Comparison of ENCODE assay signal across 13 mouse cellular contexts in the genomic region with DNA sequence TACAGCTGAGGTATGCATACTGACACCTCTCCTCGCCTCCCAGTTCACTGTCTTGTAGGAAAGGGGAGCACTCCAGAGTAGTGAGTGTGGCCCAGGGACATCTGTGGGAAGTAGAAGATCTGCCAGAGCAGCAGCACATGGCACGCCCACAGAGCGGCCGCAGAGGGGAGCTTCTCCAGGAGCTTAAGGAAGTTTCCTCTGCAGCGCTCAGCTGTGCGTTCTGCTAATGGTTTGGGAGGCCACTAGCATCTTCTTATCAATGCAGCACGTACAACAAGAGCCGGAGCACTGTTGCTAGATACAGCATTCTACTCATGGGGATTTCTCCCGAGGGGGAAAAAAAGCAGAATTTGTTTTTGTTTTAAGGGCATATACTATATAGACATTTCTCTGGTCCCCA.
DNase-seq lines count a peak whose midpoint lies in the region; ATAC-seq and TF ChIP-seq lines count a peak whose summit lies in the region.
"Had no signal": no experiment of that assay in that cellular context is flagged by ENCODE, and none has a peak within 500 bp of the region (broad histone marks: within the 10 kb centered on the region; RNA-seq: fewer than 3 reads in every experiment).

No protein-coding gene starts in this region.

- peak; percentile 53 for DNase-seq in forebrain, embryonic 11.5 days (ENCODE audit: low spot score)
- no peak for DNase-seq in forebrain, postnatal 0 days
- DNase-seq in MEL-GATA-1-ER (ENCODE audit: extremely low read depth, low read depth), result peak; percentile 81
- no peak for DNase-seq in layer of hippocampus, adult 2 months (ENCODE audit: low spot score in 2 of 2)
- no peak for DNase-seq in kidney, postnatal 25 days
- DNase-seq: cerebellum, adult 2 months; lung, adult 18-20 months had no signal

- no peak overlapping the region for H3K27ac ChIP-seq in forebrain, embryonic 11.5 days (ENCODE audit: low read depth, low read length)
- H3K27ac ChIP-seq in forebrain, postnatal 0 days (ENCODE audit: low read depth, low read length), result no peak overlapping the region
- H3K27ac ChIP-seq in midbrain, embryonic 13.5 days, result no peak overlapping the region
- H3K27ac ChIP-seq in midbrain, embryonic 16.5 days (ENCODE audit: low read length), result no peak overlapping the region
- no peak overlapping the region for H3K27ac ChIP-seq in liver, embryonic 12.5 days
- H3K27ac ChIP-seq in layer of hippocampus, adult 2 months, result no peak overlapping the region
- H3K27ac ChIP-seq: embryonic facial prominence, embryonic 13.5 days; hindbrain, embryonic 15.5 days; left cerebral cortex, adult 2 months had no signal

- no peak overlapping the region for H3K4me3 ChIP-seq in forebrain, embryonic 11.5 days (ENCODE audit: low read depth, low read length)
- H3K4me3 ChIP-seq in forebrain, postnatal 0 days (ENCODE audit: low read depth, low read length), result no peak overlapping the region
- H3K4me3 ChIP-seq in midbrain, embryonic 13.5 days (replicated peaks), result no peak overlapping the region
- H3K4me3 ChIP-seq in midbrain, embryonic 16.5 days (ENCODE audit: low read depth, low read length), result no peak overlapping the region
- no peak overlapping the region for H3K4me3 ChIP-seq in liver, embryonic 12.5 days
- H3K4me3 ChIP-seq in layer of hippocampus, adult 2 months, result no peak overlapping the region
- H3K4me3 ChIP-seq: embryonic facial prominence, embryonic 13.5 days; hindbrain, embryonic 15.5 days; left cerebral cortex, adult 2 months had no signal

- no peak overlapping the region for H3K4me2 ChIP-seq in forebrain, embryonic 11.5 days (ENCODE audit: low read depth, low read length, severe bottlenecking)
- no peak overlapping the region for H3K4me2 ChIP-seq in forebrain, postnatal 0 days (ENCODE audit: low read depth)
- H3K4me2 ChIP-seq in midbrain, embryonic 13.5 days (replicated peaks), result no peak overlapping the region
- H3K4me2 ChIP-seq in midbrain, embryonic 16.5 days (ENCODE audit: low read length), result no peak overlapping the region
- H3K4me2 ChIP-seq in liver, embryonic 12.5 days, result peak overlapping the region; percentile 35
- H3K4me2 ChIP-seq: embryonic facial prominence, embryonic 13.5 days; hindbrain, embryonic 15.5 days had no signal

- H3K4me1 ChIP-seq in forebrain, embryonic 11.5 days (replicated peaks; ENCODE audit: control insufficient read depth, insufficient read depth, low read length), result peaks cover 10% of the 10 kb centered on the region; the same call in 1 of the 2 replicates
- peaks cover 3% of the 10 kb centered on the region; the same call in 1 of the 2 replicates for H3K4me1 ChIP-seq in forebrain, postnatal 0 days (ENCODE audit: insufficient read depth)
- H3K4me1 ChIP-seq in midbrain, embryonic 13.5 days (replicated peaks), result peaks cover 27% of the 10 kb centered on the region
- peaks cover 8% of the 10 kb centered on the region; the same call in 1 of the 2 replicates for H3K4me1 ChIP-seq in midbrain, embryonic 16.5 days (ENCODE audit: control insufficient read depth, insufficient read depth, low read length)
- peaks cover 32% of the 10 kb centered on the region for H3K4me1 ChIP-seq in liver, embryonic 12.5 days

- H3K27me3 ChIP-seq in forebrain, embryonic 11.5 days (ENCODE audit: control insufficient read depth, insufficient read depth, low read length), result peaks cover 31% of the 10 kb centered on the region
- peaks cover 48% of the 10 kb centered on the region for H3K27me3 ChIP-seq in forebrain, postnatal 0 days (ENCODE audit: insufficient read depth, low read length)
- H3K27me3 ChIP-seq in midbrain, embryonic 13.5 days, result peaks cover 17% of the 10 kb centered on the region; the same call in 1 of the 2 replicates
- H3K27me3 ChIP-seq in midbrain, embryonic 16.5 days (ENCODE audit: control insufficient read depth, insufficient read depth, low read depth, low read length), result no peaks in the 10 kb centered on the region
- H3K27me3 ChIP-seq in liver, embryonic 12.5 days (replicated peaks), result no peaks in the 10 kb centered on the region

- ATAC-seq in forebrain, embryonic 11.5 days (replicated peaks; ENCODE audit: low FRiP score), result no peak
- no peak for ATAC-seq in forebrain, postnatal 0 days
- ATAC-seq in midbrain, embryonic 13.5 days, result no peak
- ATAC-seq in midbrain, embryonic 16.5 days, result no peak
- peak; percentile 60 for ATAC-seq in liver, embryonic 12.5 days

- 33% methylated on average over 9 of the region's 9 CpGs for WGBS in forebrain, embryonic 11.5 days
- WGBS in forebrain, postnatal 0 days, result 29% methylated on average over 9 of the region's 9 CpGs
- WGBS in midbrain, embryonic 13.5 days, result 34% methylated on average over 9 of the region's 9 CpGs
- 37% methylated on average over 9 of the region's 9 CpGs for WGBS in midbrain, embryonic 16.5 days
- WGBS in liver, embryonic 12.5 days (ENCODE audit: insufficient replicate concordance), result 6% methylated on average over 9 of the region's 9 CpGs

- TF ChIP-seq CTCF in forebrain, postnatal 0 days (IDR thresholded peaks at IDR 0.05; ENCODE audit: low read depth), result no peak
- TF ChIP-seq CTCF in layer of hippocampus, adult 2 months (conservative IDR thresholded peaks at IDR 0.05), result no peak

- no peaks in the 10 kb centered on the region for H3K9me3 ChIP-seq in forebrain, embryonic 11.5 days (ENCODE audit: control insufficient read depth, low read length)
- H3K9me3 ChIP-seq in forebrain, postnatal 0 days (ENCODE audit: low read length), result no peaks in the 10 kb centered on the region
- H3K9me3 ChIP-seq in midbrain, embryonic 13.5 days, result no peaks in the 10 kb centered on the region
- H3K9me3 ChIP-seq in midbrain, embryonic 16.5 days (replicated peaks; ENCODE audit: control insufficient read depth, low read length, poor library complexity, severe bottlenecking), result no peaks in the 10 kb centered on the region
- no peaks in the 10 kb centered on the region for H3K9me3 ChIP-seq in liver, embryonic 12.5 days (replicated peaks)
- H3K9me3 ChIP-seq: embryonic facial prominence, embryonic 13.5 days; hindbrain, embryonic 15.5 days had no signal

- H3K36me3 ChIP-seq in forebrain, embryonic 11.5 days (ENCODE audit: control insufficient read depth, insufficient read depth, low read length), result no peaks in the 10 kb centered on the region
- no peaks in the 10 kb centered on the region for H3K36me3 ChIP-seq in forebrain, postnatal 0 days (ENCODE audit: insufficient read depth)
- no peaks in the 10 kb centered on the region for H3K36me3 ChIP-seq in midbrain, embryonic 13.5 days
- no peaks in the 10 kb centered on the region for H3K36me3 ChIP-seq in midbrain, embryonic 16.5 days (ENCODE audit: control insufficient read depth, insufficient read depth, low read length)
- no peaks in the 10 kb centered on the region for H3K36me3 ChIP-seq in liver, embryonic 12.5 days
- H3K36me3 ChIP-seq: embryonic facial prominence, embryonic 13.5 days; hindbrain, embryonic 15.5 days had no signal

- H3K9ac ChIP-seq in forebrain, embryonic 11.5 days (ENCODE audit: low read length), result no peak overlapping the region
- no peak overlapping the region for H3K9ac ChIP-seq in forebrain, postnatal 0 days
- 0 out of 2 replicates have a peak overlapping the region, but pooled peaks have one; percentile 36 for H3K9ac ChIP-seq in midbrain, embryonic 13.5 days (replicated peaks)
- H3K9ac ChIP-seq in midbrain, embryonic 16.5 days (ENCODE audit: low read depth, low read length), result no peak overlapping the region
- no peak overlapping the region for H3K9ac ChIP-seq in liver, embryonic 12.5 days
- H3K9ac ChIP-seq: embryonic facial prominence, embryonic 13.5 days; hindbrain, embryonic 15.5 days had no signal

Comparison
In these comparisons a context has a peak if more than half of its experiments do, and no peak if none do; other contexts are left out.
1. DNase-seq: peak in forebrain, embryonic 11.5 days (single experiment) and MEL-GATA-1-ER (single experiment); none in forebrain, postnatal 0 days (single experiment), layer of hippocampus, adult 2 months (0 of 2) and kidney, postnatal 25 days (0 of 2).